Mouse (Mus musculus) hindbrain, embryonic 15.5 days (tissue): ENCODE data around the gene Sf3a1. TPM values are rescaled to one million over a fixed set of nuclear protein-coding genes. Genes with fewer than 3 reads are reported as not detected.
A peak's percentile ranks its signal among the peaks of the same experiment; 100 is the strongest.
"Not testable (repeated sequence)": the region's sequence is repeated elsewhere in the genome, so short reads cannot be mapped to it uniquely, and the experiment has no call there.

Experiments used
- ATAC-seq: fragments of 200-750 bp; cut with Nextera tagmentation; 2 replicates; pipeline ENCODE4 v1.8.0; 2017; ENCODE audit warnings: low read depth, moderate number of reproducible peaks, moderate TSS enrichment; ENCODE audit not compliant: low FRiP score
- H3K27ac ChIP-seq: fragments of 300-500 bp; sonication (generic); replicated peaks from 2 replicates; pipeline ENCODE4 v1.5.1; 2015; ENCODE audit warnings: mild to moderate bottlenecking, inconsistent platforms
- H3K27me3 ChIP-seq: fragments of 300-500 bp; sonication (generic); 2 replicates; pipeline ENCODE4 v1.6.1; 2015; ENCODE audit warnings: control low read depth, inconsistent platforms
- H3K36me3 ChIP-seq: fragments of 300-500 bp; sonication (generic); 2 replicates; pipeline ENCODE4 v1.6.1; 2015; ENCODE audit warnings: control low read depth, inconsistent platforms
- H3K4me1 ChIP-seq: fragments of 300-500 bp; sonication (generic); replicated peaks from 2 replicates; pipeline ENCODE4 v1.6.1; 2015; ENCODE audit warnings: control low read depth, inconsistent platforms
- H3K4me2 ChIP-seq: fragments of 300-500 bp; sonication (generic); 2 replicates; pipeline ENCODE4 v1.6.1; 2015; ENCODE audit warnings: moderate library complexity, mild to moderate bottlenecking, inconsistent platforms
- H3K4me3 ChIP-seq: fragments of 300-500 bp; sonication (generic); 2 replicates; pipeline ENCODE4 v1.5.1; 2015; ENCODE audit warnings: mild to moderate bottlenecking, inconsistent platforms
- H3K9ac ChIP-seq: fragments of 300-500 bp; sonication (generic); 2 replicates; pipeline ENCODE4 v1.6.1; 2015; ENCODE audit warnings: inconsistent platforms
- H3K9me3 ChIP-seq: fragments of 300-500 bp; sonication (generic); 2 replicates; pipeline ENCODE4 v1.6.1; 2016; ENCODE audit warnings: control low read depth, inconsistent platforms
- WGBS: fragments of 180-500 bp; shearing (Covaris S2); methylation state at CpG from one replicate; pipeline ENCODE4 v1.1.7; 2015; 5-methylcytosine and 5-hydroxymethylcytosine counted together
- polyA plus RNA-seq: library from polyadenylated mRNA; unstranded; fragments of >200 nt; fragmentation: Nextera tagmentation; extraction: Ambion mirVana; gene quantifications from 2 replicates; pipeline ENCODE4 v1.2.1, GENCODE M21; 2015

Gene Sf3a1
- polyA plus RNA-seq: 46.5 and 52.9 TPM in 2 replicates

- Histone ChIP-seq H3K9me3 (no peaks in the 10 kb centered on the region), H3K27me3 (no peaks in the 10 kb centered on the region), H3K36me3 (peaks cover 27% of the 10 kb centered on the region), H3K4me2 (peak within 1 kb of the TSS; percentile 91), H3K4me3 (peak within 1 kb of the TSS; percentile 67), H3K4me1 (peaks cover 60% of the 10 kb centered on the region), H3K9ac (peak within 1 kb of the TSS; percentile 67), H3K27ac (peak within 1 kb of the TSS; percentile 91)
- peak; percentile 98 for ATAC-seq
- 1% methylated on average over 54 of the region's 54 CpGs for WGBS
Measured at GRCm38 (mm10) chr11:4159808-4160708, at the start of gene Sf3a1, which contains the start of gene Ccdc157. Gene Sf3a1, plus strand, starts transcription at chr11:4160350. Gene Ccdc157, minus strand, starts transcription at chr11:4160293.

- H3K9me3 ChIP-seq: no peaks in the 10 kb centered on the region
- no peak for ATAC-seq
Measured at GRCm38 (mm10) chr11:4112033-4112432, 48.1 kb upstream of the Sf3a1 start.

GRCm38 (mm10) chr11:4112861-4113260, 47.3 kb upstream of the Sf3a1 start:
- Histone ChIP-seq H3K4me3 (no peak overlapping the region), H3K27me3 (no peaks in the 10 kb centered on the region), H3K9me3 (no peaks in the 10 kb centered on the region), H3K9ac (no peak overlapping the region), H3K27ac (no peak overlapping the region), H3K36me3 (peaks cover 4% of the 10 kb centered on the region; the same call in 1 of the 2 replicates), H3K4me2 (no peak overlapping the region), H3K4me1 (peaks cover 20% of the 10 kb centered on the region)
- no peak for ATAC-seq
- WGBS: 90% methylated on average over 6 of the region's 6 CpGs

More at GRCm38 (mm10) chr11:4112033-4112432, 48.1 kb upstream of the Sf3a1 start:
- H3K36me3 ChIP-seq: peaks cover 4% of the 10 kb centered on the region; the same call in 1 of the 2 replicates
- H3K4me2 ChIP-seq: no peak overlapping the region
- 95% methylated on average over 4 of the region's 4 CpGs for WGBS
- no peak overlapping the region for H3K27ac ChIP-seq
- H3K27me3 ChIP-seq: no peaks in the 10 kb centered on the region
- H3K9ac ChIP-seq: no peak overlapping the region
- no peak overlapping the region for H3K4me3 ChIP-seq
- H3K4me1 ChIP-seq: peaks cover 11% of the 10 kb centered on the region

- Histone ChIP-seq H3K4me3 (no peak overlapping the region), H3K36me3 (peaks cover 4% of the 10 kb centered on the region; the same call in 1 of the 2 replicates), H3K4me1 (peaks cover 26% of the 10 kb centered on the region), H3K4me2 (no peak overlapping the region), H3K27ac (no peak overlapping the region), H3K27me3 (no peaks in the 10 kb centered on the region), H3K9ac (no peak overlapping the region), H3K9me3 (no peaks in the 10 kb centered on the region)
- WGBS: 83% methylated on average over 4 of the region's 4 CpGs
- ATAC-seq: no peak
Measured at GRCm38 (mm10) chr11:4113496-4113895, 46.7 kb upstream of the Sf3a1 start.

GRCm38 (mm10) chr11:4113970-4114369, 46.2 kb upstream of the Sf3a1 start:
- Histone ChIP-seq H3K9me3 (no peaks in the 10 kb centered on the region), H3K4me2 (no peak overlapping the region), H3K4me1 (peaks cover 31% of the 10 kb centered on the region), H3K36me3 (peaks cover 4% of the 10 kb centered on the region; the same call in 1 of the 2 replicates), H3K27ac (no peak overlapping the region), H3K27me3 (no peaks in the 10 kb centered on the region), H3K9ac (no peak overlapping the region), H3K4me3 (no peak overlapping the region)
- WGBS: 84% methylated on average over 6 of the region's 6 CpGs
- no peak for ATAC-seq

- H3K4me3 ChIP-seq, H3K4me2 ChIP-seq, H3K9ac ChIP-seq, H3K36me3 ChIP-seq, ATAC-seq, H3K27me3 ChIP-seq, H3K9me3 ChIP-seq, H3K27ac ChIP-seq: not testable (repeated sequence)
- 78% methylated on average over 6 of the region's 6 CpGs for WGBS
- peaks cover 33% of the 10 kb centered on the region for H3K4me1 ChIP-seq
Measured at GRCm38 (mm10) chr11:4114541-4114940, 45.6 kb upstream of the Sf3a1 start.

- Histone ChIP-seq H3K27ac (no peak overlapping the region), H3K36me3 (peaks cover 1% of the 10 kb centered on the region; the same call in 1 of the 2 replicates), H3K9ac (no peak overlapping the region), H3K9me3 (no peaks in the 10 kb centered on the region), H3K4me2 (no peak overlapping the region), H3K4me3 (no peak overlapping the region), H3K4me1 (peaks cover 33% of the 10 kb centered on the region), H3K27me3 (no peaks in the 10 kb centered on the region)
- WGBS: 94% methylated on average over 4 of the region's 4 CpGs
- no peak for ATAC-seq
Measured at GRCm38 (mm10) chr11:4115407-4115806, 44.7 kb upstream of the Sf3a1 start.

GRCm38 (mm10) chr11:4116458-4117141, 43.5 kb upstream of the Sf3a1 start:
- WGBS: 52% methylated on average over 11 of the region's 11 CpGs
- Histone ChIP-seq H3K9me3 (no peaks in the 10 kb centered on the region), H3K27me3 (no peaks in the 10 kb centered on the region), H3K4me1 (peaks cover 33% of the 10 kb centered on the region), H3K36me3 (no peaks in the 10 kb centered on the region), H3K27ac (no peak overlapping the region), H3K4me2 (peak overlapping the region; percentile 98), H3K4me3 (no peak overlapping the region), H3K9ac (no peak overlapping the region)
- ATAC-seq: no peak

- H3K9me3 ChIP-seq: no peaks in the 10 kb centered on the region
- H3K4me3 ChIP-seq: peak overlapping the region; percentile 74
- H3K36me3 ChIP-seq: no peaks in the 10 kb centered on the region
- peaks cover 33% of the 10 kb centered on the region for H3K4me1 ChIP-seq
- peak overlapping the region; percentile 81 for H3K9ac ChIP-seq
- peak overlapping the region; percentile 83 for H3K27ac ChIP-seq
- H3K27me3 ChIP-seq: no peaks in the 10 kb centered on the region
- 0 out of 2 replicates have a peak, but pooled peaks have one; percentile 7 for ATAC-seq
- peak overlapping the region; percentile 98 for H3K4me2 ChIP-seq
- WGBS: 20% methylated on average over 3 of the region's 3 CpGs
Measured at GRCm38 (mm10) chr11:4117372-4118071, 42.6 kb upstream of the Sf3a1 start.

GRCm38 (mm10) chr11:4118081-4118921, 41.8 kb upstream of the Sf3a1 start:
- H3K4me1 ChIP-seq: peaks cover 33% of the 10 kb centered on the region
- peak overlapping the region; percentile 98 for H3K4me2 ChIP-seq
- H3K36me3 ChIP-seq: no peaks in the 10 kb centered on the region
- no peaks in the 10 kb centered on the region for H3K9me3 ChIP-seq
- peak; percentile 67 for ATAC-seq
- peak overlapping the region; percentile 74 for H3K4me3 ChIP-seq
- H3K27ac ChIP-seq: peak overlapping the region; percentile 83
- H3K27me3 ChIP-seq: no peaks in the 10 kb centered on the region
- 2% methylated on average over 40 of the region's 41 CpGs for WGBS
- peak overlapping the region; percentile 81 for H3K9ac ChIP-seq

- ATAC-seq: no peak
- Histone ChIP-seq H3K4me1 (peaks cover 33% of the 10 kb centered on the region), H3K4me3 (no peak overlapping the region), H3K4me2 (no peak overlapping the region), H3K27ac (no peak overlapping the region), H3K9me3 (no peaks in the 10 kb centered on the region), H3K9ac (no peak overlapping the region), H3K27me3 (no peaks in the 10 kb centered on the region), H3K36me3 (no peaks in the 10 kb centered on the region)
- 76% methylated on average over 5 of the region's 5 CpGs for WGBS
Measured at GRCm38 (mm10) chr11:4119635-4120034, 40.5 kb upstream of the Sf3a1 start.
